Mouse (Mus musculus): ENCODE results near the gene Vps37c. TPM values are rescaled to one million over a fixed set of nuclear protein-coding genes. Genes with fewer than 3 reads are reported as not detected.

The Vps37c gene
- 25.1 TPM for polyA plus RNA-seq (2017; shearing (Covaris generic))

DNA sequence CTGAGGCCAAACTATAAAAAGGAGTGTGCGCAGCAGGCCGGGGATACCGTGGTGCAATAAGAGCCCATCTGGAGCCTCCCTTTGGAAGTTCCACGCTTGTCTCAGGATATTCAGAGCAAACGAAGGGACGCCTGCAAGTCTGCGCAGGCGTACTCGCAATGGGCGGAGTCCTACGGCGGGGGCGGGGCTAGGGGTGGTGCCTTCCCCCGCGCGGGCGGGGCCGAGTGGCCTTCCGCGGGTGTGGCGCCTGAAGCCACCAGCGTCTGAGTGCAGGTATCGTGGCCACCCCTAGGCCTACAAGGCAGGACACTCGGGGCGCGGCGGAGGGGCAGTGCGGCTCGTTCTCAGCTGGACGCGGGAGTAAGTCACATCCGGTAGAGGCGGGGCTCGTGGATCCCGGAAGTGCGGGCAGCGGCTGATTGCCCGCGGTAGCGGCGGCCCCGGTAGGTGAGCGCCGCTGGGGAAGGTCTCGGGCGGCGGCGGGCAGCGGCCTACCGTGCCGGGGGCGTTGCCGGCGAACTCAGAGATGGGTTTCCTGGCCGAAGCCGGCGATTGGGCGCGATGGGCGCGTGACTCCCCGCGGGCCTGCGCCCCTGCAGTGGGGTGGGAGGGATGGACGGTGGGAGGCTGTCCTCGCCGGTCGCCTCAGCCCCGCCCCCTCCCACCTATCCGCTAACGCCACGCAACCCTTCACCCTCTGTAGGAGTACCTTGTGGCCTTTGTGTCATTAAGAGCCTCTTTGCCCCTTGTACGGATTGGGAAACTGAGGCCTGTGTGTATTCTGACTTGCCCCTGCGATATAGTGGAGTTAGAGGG lies at the start of gene Vps37c:
Gene Vps37c, plus strand, starts transcription at position 199 of the 816 bp plus-strand sequence.

DNA sequence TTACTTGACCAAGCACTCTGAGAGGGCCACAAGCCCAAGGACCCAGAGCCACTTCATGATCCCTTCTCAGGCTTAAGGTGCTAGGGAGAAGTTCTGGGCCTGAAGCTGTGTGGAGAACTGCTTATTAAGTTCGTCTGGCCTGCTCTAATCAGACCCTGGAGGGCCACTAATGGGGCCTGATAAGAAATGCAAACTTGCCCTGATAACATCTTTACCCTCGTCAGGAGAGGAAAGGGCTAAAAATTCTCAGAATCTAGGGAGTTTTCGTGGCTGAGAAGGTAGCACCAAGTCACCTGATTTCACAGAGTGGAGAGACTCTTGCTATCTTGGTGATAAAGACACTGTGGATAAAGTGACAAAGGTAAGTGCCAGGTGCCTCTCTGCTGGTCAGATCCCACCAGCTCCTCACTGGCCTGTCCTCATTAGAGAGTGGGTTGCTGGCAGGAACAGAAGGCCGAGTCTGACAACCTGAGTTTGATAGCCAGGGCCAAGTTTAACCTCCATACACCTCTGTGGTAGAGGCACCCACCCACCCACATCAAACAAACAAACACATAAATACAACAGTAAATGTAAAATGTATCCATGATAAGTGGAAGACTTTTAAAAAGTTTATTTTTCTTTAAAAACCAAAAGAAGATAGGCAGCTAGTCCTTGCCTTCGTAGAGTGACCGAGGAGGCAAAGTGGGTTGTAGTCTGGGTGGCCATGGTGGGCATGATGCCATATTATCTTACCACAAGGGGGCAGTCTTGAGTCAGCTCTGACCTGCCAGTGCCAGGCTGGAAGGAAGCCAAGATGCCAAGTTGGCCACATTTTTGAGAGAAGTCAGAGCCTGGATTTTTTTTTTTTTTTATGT lies 10.4 kb upstream of the Vps37c start, which contains the start of gene Pga5:
Gene Pga5, minus strand, starts transcription at position 157 of the 857 bp plus-strand sequence.

DNA sequence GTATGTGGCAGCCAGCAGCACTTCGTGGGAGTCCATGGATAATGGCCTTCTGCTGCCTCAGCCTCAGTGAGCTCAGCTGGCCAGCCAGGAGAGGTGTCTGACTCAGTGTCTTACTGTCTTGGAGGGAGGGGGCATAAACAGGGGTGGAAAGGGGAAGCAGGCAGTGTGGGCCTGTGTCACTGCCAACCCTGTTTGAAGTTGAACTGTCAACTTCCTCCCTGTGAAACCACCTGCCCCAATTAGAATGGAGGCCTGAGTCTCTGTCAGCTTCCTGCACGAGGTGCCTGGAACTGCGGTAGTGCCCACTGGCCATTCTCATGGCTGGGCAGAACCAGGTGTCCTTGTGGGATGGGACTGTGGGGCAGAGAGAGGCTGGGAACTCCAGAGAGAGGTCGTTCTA lies 50.3 kb downstream of the Vps37c start, which contains the start of gene Cd5:
Gene Cd5, minus strand, starts transcription at position 192 of the 400 bp plus-strand sequence.

Other genes with a start within 250 kb of the Vps37c start
- gene Lrrc10b, start 231.3 kb upstream of the Vps37c start, polyA plus RNA-seq (2017; shearing (Covaris generic)), result not detected
- gene Ppp1r32, start 205.8 kb upstream of the Vps37c start, polyA plus RNA-seq (2017; shearing (Covaris generic)), result 0.38 TPM
- gene Cpsf7, start 163.5 kb upstream of the Vps37c start, polyA plus RNA-seq (2017; shearing (Covaris generic)), result 27.8 TPM
- 57.3 TPM for gene Sdhaf2, start 162.6 kb upstream of the Vps37c start, polyA plus RNA-seq (2017; shearing (Covaris generic))
- 10.2 TPM for gene Tmem216, start 132.5 kb upstream of the Vps37c start, polyA plus RNA-seq (2017; shearing (Covaris generic))
- 25.0 TPM for gene Cyb561a3, start 111.6 kb upstream of the Vps37c start, polyA plus RNA-seq (2017; shearing (Covaris generic))
- 6.0 TPM for gene Tmem138, start 111.4 kb upstream of the Vps37c start, polyA plus RNA-seq (2017; shearing (Covaris generic))
- gene Ddb1, start 83.4 kb upstream of the Vps37c start, polyA plus RNA-seq (2017; shearing (Covaris generic)), result 128 TPM
- 3.5 TPM for gene Tkfc, start 83.1 kb upstream of the Vps37c start, polyA plus RNA-seq (2017; shearing (Covaris generic))
- 1.0 TPM for gene Vwce, start 54.5 kb upstream of the Vps37c start, polyA plus RNA-seq (2017; shearing (Covaris generic))
- not detected for gene Pga5, start 10.7 kb upstream of the Vps37c start, polyA plus RNA-seq (2017; shearing (Covaris generic))
- 564 TPM for gene Cd5, start 50.3 kb downstream of the Vps37c start, polyA plus RNA-seq (2017; shearing (Covaris generic))
- gene Cd6, start 141.3 kb downstream of the Vps37c start, polyA plus RNA-seq (2017; shearing (Covaris generic)), result 802 TPM
- gene Slc15a3, start 151.0 kb downstream of the Vps37c start, polyA plus RNA-seq (2017; shearing (Covaris generic)), result 19.5 TPM
- gene Tmem132a, start 181.2 kb downstream of the Vps37c start, polyA plus RNA-seq (2017; shearing (Covaris generic)), result 2.6 TPM
- gene Tmem109, start 193.3 kb downstream of the Vps37c start, polyA plus RNA-seq (2017; shearing (Covaris generic)), result 54.6 TPM
- 50.8 TPM for gene Prpf19, start 206.5 kb downstream of the Vps37c start, polyA plus RNA-seq (2017; shearing (Covaris generic))
- not detected for gene Zp1, start 231.9 kb downstream of the Vps37c start, polyA plus RNA-seq (2017; shearing (Covaris generic))
- not detected for gene Ptgdr2, start 248.4 kb downstream of the Vps37c start, polyA plus RNA-seq (2017; shearing (Covaris generic))